Mouse (Mus musculus) layer of hippocampus, adult 2 months (tissue): ENCODE data around the gene Dlg3. TPM values are rescaled to one million over a fixed set of nuclear protein-coding genes. Genes with fewer than 3 reads are reported as not detected.

Experiments
- DNase-seq, 2 experiments: peaks; one replicate each; pipeline ENCODE4 v3.0.0; 2022; ENCODE audit warnings: low spot score in 2 of 2
- H3K27ac ChIP-seq: fragments of 200-600 bp; 2 replicates; pipeline ENCODE4 v1.8.1; 2022
- H3K4me3 ChIP-seq: fragments of 200-600 bp; 2 replicates; pipeline ENCODE4 v1.8.1; 2022; ENCODE audit warnings: mild to moderate bottlenecking
- CTCF ChIP-seq: fragments of 200-600 bp; conservative IDR thresholded peaks from 2 replicates; pipeline ENCODE4 v1.8.1; 2022; ENCODE audit warnings: antibody characterized with exemption, mild to moderate bottlenecking, moderate library complexity
- long read RNA-seq, 2 experiments: library from polyadenylated mRNA; stranded (forward); transcript quantifications; one replicate each; pipeline ENCODE4 v2.0.0; 2021; ENCODE audit warnings: borderline mapping rate in 2 of 2
- total RNA-seq, 2 experiments: library from RNA; stranded (reverse); gene quantifications; 2 replicates each; pipeline ENCODE4 v1.2.3; 2021

Gene Dlg3
- 100 to 1,000 TPM; 156 to 163 TPM for total RNA-seq
- long read RNA-seq, experiment 1, full-length matches to known transcripts, result 84 of 140 reads
- long read RNA-seq, experiment 1, partial matches to known transcripts, result 40 of 140 reads
- long read RNA-seq, experiment 1, other reads (novel, unspliced or antisense), result 16 of 140 reads
- long read RNA-seq, experiment 2, full-length matches to known transcripts, result 123 of 215 reads
- long read RNA-seq, experiment 2, partial matches to known transcripts, result 59 of 215 reads
- long read RNA-seq, experiment 2, other reads (novel, unspliced or antisense), result 33 of 215 reads

DNA sequence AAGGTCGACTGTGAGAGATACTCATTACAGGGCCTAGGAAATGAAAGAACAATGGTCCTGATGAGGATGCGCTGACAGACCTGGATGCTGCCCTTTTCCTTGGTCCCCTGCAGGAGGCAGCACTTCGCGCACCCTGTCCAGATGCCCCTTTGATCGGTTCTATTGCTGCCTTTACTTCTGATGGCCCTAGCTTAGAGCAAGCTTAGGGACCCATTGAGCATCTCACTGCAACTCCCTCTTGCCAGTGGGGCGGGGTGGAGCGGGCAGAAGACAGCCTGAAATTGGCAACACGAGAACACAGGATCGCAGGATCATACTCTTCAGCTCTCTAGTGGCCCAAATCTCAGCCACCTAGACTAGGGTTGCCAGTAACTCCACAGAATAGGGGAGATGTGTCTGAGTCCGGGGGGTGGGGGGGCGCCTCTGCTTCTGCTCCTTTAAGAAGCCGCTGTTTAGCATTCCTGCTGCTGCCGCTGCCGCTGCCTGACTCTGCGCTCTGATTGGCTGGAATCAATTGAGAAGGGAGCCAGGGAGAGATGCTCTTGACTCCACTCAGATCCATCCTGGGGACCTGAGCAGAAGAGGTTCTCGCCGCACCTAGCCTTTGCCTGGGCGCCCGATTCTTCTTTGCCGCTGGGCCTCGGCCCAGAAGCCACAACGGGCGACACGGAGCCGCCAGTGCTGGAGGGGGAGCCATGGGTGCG lies at the start of gene Dlg3:
Gene Dlg3, plus strand, starts transcription at position 542 of the 704 bp plus-strand sequence.
- Histone ChIP-seq H3K4me3 (peak within 1 kb of the TSS; percentile 69), H3K27ac (peak within 1 kb of the TSS; percentile 93)
- DNase-seq, result peak; percentile 67
- peak; percentile 56 for TF ChIP-seq CTCF

DNA sequence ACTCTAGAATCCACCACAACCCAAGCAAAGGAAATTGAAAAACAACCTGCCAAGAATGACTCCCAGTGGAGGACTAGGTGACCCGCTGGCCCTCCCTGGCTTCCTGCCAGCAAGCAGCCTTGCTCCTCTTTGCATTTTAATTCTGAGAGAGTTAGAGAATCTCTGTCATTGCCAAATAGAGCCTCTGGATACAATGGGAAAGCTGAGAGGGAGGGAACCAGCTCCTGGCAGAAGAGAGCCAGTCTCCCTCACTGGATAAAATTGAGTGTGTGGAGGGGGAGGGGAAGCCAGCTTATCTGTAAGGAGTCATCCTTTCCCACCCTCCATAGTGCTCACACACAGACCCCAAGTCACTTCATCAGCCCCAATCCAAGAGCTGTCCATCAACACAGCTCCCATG lies 38.6 kb upstream of the Dlg3 start:
- Histone ChIP-seq H3K27ac (no peak overlapping the region), H3K4me3 (no peak overlapping the region)
- no peak for TF ChIP-seq CTCF
- DNase-seq, result peak in 1 of 2 experiments; percentile 19

DNA sequence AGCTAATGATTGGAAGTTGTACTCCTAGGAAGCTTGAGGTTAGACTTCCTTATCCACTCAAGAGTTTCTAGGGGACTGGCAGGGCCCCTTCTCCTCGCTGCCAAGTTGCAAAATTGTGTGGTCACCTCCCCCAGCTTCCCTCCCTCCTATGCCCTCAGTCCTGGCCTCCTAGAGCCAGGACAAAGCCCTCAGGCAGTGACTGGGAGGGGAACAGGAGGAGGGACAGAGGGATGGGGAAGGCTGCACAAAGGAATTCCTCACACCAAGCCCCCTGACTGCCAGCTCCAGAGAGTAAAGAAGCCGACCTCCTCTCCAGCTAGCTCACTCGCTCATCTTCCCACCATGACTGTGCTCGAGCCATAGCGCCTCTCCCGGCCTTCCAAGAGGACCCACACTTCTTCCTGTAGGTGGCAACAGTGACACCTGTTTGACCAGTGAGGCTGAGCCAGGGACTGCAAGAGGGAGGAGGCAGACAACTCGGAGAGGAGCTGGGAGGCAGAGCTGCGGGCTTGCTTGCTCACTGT lies 37.8 kb upstream of the Dlg3 start, which contains the start of gene Gdpd2:
Gene Gdpd2, plus strand, starts transcription at position 209 of the 524 bp plus-strand sequence.
- DNase-seq, result peak in 1 of 2 experiments; percentile 23
- peak; percentile 46 for TF ChIP-seq CTCF
- Histone ChIP-seq H3K4me3 (peak within 1 kb of the TSS; percentile 36), H3K27ac (peak within 1 kb of the TSS; percentile 14; the same call in 1 of the 2 replicates)

DNA sequence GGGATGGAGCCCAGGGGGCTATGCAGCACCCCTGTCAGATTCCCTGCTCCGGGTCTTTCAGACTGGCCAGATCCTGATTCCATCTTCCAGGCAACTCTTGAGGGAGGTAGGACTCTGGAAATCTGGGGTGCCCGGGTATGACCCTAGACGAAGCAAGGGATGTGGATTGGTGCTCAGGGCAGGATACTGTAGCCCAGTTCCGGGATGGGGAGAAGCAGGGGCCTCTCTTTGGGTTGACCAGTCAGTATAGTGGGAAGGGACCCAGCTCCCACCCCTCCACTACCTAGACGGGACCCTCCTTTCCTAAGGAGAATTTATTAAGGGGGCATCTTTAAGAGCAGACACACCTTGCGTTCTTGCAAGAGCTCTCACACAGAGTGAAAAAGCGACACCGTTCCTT lies 37.3 kb upstream of the Dlg3 start:
- peak overlapping the region; percentile 14; the same call in 1 of the 2 replicates for H3K27ac ChIP-seq
- no peak for DNase-seq
- H3K4me3 ChIP-seq, result peak overlapping the region; percentile 36
- no peak for TF ChIP-seq CTCF

DNA sequence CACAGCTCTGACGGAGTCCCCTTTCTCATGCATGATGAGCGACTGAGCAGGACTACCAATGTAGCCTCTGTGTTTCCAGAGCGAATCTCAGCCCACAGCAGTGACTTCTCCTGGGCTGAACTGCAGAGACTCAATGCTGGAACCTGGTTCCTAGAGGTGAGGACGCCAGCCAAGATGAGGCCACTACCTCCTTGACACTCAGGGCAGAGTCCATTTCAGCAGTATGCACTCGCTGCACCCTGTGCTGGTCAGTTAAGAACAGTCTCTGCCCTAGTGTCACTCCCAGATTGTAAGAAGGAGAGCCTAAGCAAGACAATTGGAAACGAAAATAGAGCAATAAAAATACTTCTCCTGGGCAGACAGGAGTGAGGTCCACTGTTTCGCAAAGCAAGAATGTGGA lies 33.2 kb upstream of the Dlg3 start:
- Histone ChIP-seq H3K27ac (no peak overlapping the region), H3K4me3 (no peak overlapping the region)
- TF ChIP-seq CTCF, result no peak
- no peak for DNase-seq

DNA sequence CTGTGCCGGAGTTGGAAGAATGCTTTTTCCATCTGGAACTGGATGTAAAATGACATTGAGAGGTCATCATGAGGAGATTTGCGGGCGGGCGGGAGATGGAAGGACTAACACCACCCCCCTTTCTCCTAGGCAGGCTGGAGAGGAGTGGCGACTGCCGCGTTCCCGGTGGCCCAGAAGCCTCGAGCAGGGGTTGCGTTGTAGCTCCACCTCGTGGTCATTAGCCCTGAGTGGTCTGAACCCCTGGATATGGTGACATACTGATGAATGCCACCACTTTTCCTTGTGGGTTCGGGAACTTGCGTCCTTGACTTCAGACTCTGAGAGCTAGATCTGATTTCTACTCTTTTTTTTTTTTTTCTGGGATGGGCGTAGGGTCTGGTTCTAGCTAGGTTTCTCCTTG lies 28.6 kb upstream of the Dlg3 start:
- peak overlapping the region; percentile 79 for H3K27ac ChIP-seq
- peak; percentile 72 for TF ChIP-seq CTCF
- DNase-seq, result peak; percentile 70 to 71
- peak overlapping the region; percentile 52 for H3K4me3 ChIP-seq

DNA sequence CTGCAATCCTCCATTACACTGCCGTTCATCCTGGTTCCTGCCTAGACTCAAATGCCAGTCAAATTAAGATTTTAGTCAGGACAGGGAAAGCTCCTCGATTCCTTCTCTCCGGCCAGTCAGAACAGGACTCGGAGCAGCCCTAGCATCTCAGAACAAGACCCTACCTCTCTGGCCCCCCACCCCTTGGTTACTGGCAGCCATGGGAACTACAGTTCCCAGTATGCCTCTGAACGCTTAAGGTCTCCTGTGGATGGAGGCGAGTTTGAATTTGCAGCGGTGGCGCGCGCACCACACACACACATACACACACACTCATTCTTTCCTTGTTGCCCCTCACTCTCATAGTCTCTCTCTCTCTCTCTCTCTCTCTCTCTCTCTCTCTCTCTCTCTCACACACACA lies 28.1 kb upstream of the Dlg3 start:
- no peak for TF ChIP-seq CTCF
- H3K4me3 ChIP-seq, result peak overlapping the region; percentile 52
- DNase-seq, result no peak
- peak overlapping the region; percentile 79 for H3K27ac ChIP-seq

DNA sequence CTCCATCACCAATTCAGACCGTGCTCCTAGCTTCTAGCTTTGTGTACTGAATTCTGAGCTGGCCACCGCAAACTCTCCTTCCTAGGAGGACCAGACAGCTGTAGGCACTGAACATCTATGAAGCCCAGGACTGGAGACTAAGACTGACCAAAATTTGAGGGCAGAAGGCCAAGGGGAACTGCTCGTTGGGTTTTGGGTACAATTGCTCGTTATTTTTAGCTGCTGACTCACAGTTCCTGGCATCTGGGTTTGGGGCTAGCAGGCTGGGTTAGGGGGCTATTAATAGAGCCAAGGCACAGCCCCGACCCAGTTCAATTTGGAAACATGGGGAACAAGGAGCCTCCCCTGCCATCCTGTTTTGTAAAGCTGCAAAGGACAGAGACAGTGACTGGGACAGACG lies 26.7 kb upstream of the Dlg3 start:
- Histone ChIP-seq H3K27ac (peak overlapping the region; percentile 72), H3K4me3 (no peak overlapping the region)
- peak in 1 of 2 experiments; percentile 14 for DNase-seq
- no peak for TF ChIP-seq CTCF

DNA sequence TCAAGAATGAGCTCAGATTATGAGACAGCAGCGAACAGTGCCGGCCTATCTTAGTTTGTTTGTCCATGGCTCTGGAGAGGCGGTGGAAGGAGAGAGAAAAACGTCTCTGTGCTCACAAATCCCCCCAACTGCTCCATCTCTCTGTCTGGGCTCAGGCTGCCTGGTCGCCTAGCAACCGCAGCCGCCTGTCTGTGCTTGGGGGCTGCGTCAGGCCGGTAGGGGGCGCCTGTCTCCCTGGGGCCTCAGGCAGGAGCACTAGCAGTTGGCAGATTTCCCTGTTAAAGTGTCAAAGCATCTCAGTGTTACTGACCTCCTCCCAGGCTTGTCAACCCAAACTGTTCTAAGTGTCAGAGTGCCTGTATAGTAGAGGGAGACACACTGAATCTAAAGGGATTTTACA lies 25.6 kb upstream of the Dlg3 start:
- peak; percentile 87 for TF ChIP-seq CTCF
- DNase-seq, result peak; percentile 81 to 83
- Histone ChIP-seq H3K27ac (peak overlapping the region; percentile 72), H3K4me3 (no peak overlapping the region)

DNA sequence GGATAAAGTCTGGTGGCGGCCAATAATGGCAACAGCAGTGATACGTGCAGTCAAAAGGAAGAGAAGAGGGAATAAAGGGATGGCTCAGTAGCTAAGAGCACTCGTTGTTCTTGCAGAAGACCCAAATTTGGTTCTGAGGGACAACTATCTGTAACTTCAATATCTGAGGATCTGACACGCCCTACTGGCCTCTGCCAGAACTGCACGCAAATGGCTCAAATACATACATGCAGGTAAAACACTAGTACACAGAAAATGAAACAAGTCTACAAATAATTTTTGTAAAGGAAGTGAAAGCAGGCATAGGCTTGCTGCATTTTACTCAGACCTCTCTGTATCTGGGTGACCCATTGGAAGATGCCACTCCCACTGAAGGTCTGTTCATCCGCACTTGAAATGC lies 1.7 kb upstream of the Dlg3 start:
- TF ChIP-seq CTCF, result peak; percentile 63
- Histone ChIP-seq H3K27ac (no peak overlapping the region), H3K4me3 (no peak overlapping the region)
- DNase-seq, result no peak

DNA sequence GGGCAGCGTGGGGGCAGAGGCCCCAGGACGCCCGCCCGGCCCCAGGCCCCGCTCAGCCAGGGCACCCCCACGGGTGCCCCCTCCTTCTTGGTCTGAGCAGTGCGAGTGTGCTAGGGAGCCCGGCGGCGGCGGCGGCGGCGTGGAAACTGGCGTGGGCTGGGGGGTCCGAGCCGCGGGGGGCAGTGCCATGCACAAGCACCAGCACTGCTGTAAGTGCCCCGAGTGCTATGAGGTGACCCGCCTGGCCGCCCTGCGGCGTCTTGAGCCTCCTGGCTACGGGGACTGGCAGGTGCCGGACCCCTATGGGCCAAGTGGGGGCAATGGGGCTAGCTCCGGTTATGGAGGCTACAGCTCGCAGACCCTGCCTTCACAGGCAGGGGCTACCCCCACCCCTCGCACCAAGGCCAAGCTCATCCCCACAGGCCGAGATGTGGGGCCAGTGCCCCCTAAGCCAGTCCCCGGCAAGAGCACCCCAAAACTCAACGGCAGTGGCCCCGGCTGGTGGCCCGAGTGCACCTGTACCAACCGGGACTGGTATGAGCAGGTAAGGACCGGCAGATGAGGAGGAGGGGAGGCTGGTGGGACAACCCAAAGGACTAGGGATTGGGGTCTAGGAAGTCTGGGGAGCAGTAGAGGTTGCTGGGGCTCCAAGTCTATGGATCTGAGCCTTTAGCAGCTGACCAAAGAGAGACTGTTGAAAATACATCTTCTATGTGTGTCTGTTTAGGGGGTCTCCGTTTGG lies 534 bp downstream of the Dlg3 start:
- Histone ChIP-seq H3K27ac (peak overlapping the region; percentile 93), H3K4me3 (peak overlapping the region; percentile 69)
- DNase-seq, result no peak
- TF ChIP-seq CTCF, result 0 out of 2 replicates have a peak, but pooled peaks have one; percentile 4

DNA sequence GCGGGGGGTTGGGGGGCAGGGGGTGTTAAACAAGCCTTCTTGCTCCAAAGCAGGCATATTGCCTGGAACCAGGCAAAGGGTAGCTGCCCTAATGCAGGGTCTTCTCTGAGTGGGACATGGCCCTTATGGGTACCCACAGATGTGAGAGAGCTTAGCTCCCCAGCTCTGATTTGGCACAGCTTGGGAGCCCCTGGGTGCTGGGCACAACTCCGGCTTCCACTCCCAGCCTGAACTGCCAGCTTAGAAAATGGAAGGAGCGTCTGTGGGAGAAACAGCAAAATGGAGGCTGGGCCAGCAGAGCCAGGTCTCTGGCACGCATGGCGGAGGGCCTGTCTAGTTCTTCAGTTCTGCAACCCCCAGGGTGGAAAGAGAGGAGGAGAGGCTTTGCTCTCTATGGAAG lies 1.8 kb downstream of the Dlg3 start:
- peak in 1 of 2 experiments; percentile 33 for DNase-seq
- TF ChIP-seq CTCF, result no peak
- H3K4me3 ChIP-seq, result peak overlapping the region; percentile 69
- peak overlapping the region; percentile 77 for H3K27ac ChIP-seq
